8 mouse cellular contexts compared by ENCODE assay signal in genomic region chr13:65278383-65279341, GRCm38 (mm10). TPM values are rescaled to one million over a fixed set of nuclear protein-coding genes. Genes with fewer than 3 reads are reported as not detected.
A peak's percentile ranks its signal among the peaks of the same experiment; 100 is the strongest.
DNase-seq lines count a peak whose midpoint lies in the region; ATAC-seq and TF ChIP-seq lines count a peak whose summit lies in the region.

TSS of gene Zfp369 (plus strand) at chr13:65278814.

- H3K27ac ChIP-seq in gastrocnemius, adult 2 months = peak within 1 kb of the TSS; percentile 91
- H3K27ac ChIP-seq in hindbrain, postnatal 0 days = peak within 1 kb of the TSS; percentile 81
- H3K27ac ChIP-seq in left cerebral cortex, adult 2 months = peak within 1 kb of the TSS; percentile 94

- peak; percentile 97 for DNase-seq in ZHBTc4 (ENCODE audit: low read depth, low spot score)
- peak; percentile 96 for DNase-seq in gastrocnemius, adult 2 months
- DNase-seq in hindbrain, postnatal 0 days (ENCODE audit: low spot score) = peak; percentile 96
- DNase-seq in left cerebral cortex, adult 2 months (ENCODE audit: extremely low spot score in 1 of 2, low spot score in 2 of 2) = peak; percentile 93 to 95
- DNase-seq in right cerebral cortex, adult 2 months (ENCODE audit: low spot score in 2 of 2) = peak; percentile 96 to 97
- DNase-seq in urinary bladder, postnatal 14 days (ENCODE audit: low spot score) = peak; percentile 95

- peak within 1 kb of the TSS; percentile 74 for H3K9ac ChIP-seq in hindbrain, postnatal 0 days (replicated peaks; ENCODE audit: low read length)

- no peaks in the 10 kb centered on the region for H3K36me3 ChIP-seq in hindbrain, postnatal 0 days (ENCODE audit: insufficient read depth, low read length)

- H3K4me1 ChIP-seq in hindbrain, postnatal 0 days (ENCODE audit: insufficient read depth, low read length) = no peaks in the 10 kb centered on the region

- ATAC-seq in common myeloid progenitor, adult 5-6 weeks (replicated peaks; ENCODE audit: low read depth, poor library complexity, severe bottlenecking) = peak; percentile 95
- peak; percentile 99 for ATAC-seq in hindbrain, postnatal 0 days
- peak; percentile 95 for ATAC-seq in megakaryocyte, adult 5-6 weeks (ENCODE audit: poor library complexity, severe bottlenecking)

- H3K4me3 ChIP-seq in gastrocnemius, adult 2 months = peak within 1 kb of the TSS; percentile 80
- H3K4me3 ChIP-seq in hindbrain, postnatal 0 days (ENCODE audit: low read length) = peak within 1 kb of the TSS; percentile 75
- H3K4me3 ChIP-seq in left cerebral cortex, adult 2 months = peak within 1 kb of the TSS; percentile 88

- no peaks in the 10 kb centered on the region for H3K9me3 ChIP-seq in hindbrain, postnatal 0 days (ENCODE audit: low read length)

- no peak for TF ChIP-seq CTCF in gastrocnemius, adult 2 months (IDR thresholded peaks at IDR 0.05)
- TF ChIP-seq CTCF in hindbrain, postnatal 0 days (IDR thresholded peaks at IDR 0.05; ENCODE audit: low read depth) = peak; percentile 45
- peak; percentile 4 for TF ChIP-seq CTCF in left cerebral cortex, adult 2 months (IDR thresholded peaks at IDR 0.05)

- under 1% methylated on average over 50 of the region's 50 CpGs for WGBS in hindbrain, postnatal 0 days

- intact Hi-C loops in gastrocnemius, adult 2 months (cut with DNase I) = loop anchor here (2.0 to 10.0 kb wide), 2 partner anchors 38 to 164 kb away; partner anchors contain the start of gene Mfsd14b
- intact Hi-C loops in left cerebral cortex, adult 2 months (cut with DNase I) = loop anchor here (1.0 to 10.0 kb wide), 5 partner anchors 20 to 1626 kb away; partner anchors contain the start of genes Aaed1, Gm10767 and Mfsd14b

- H3K27me3 ChIP-seq in hindbrain, postnatal 0 days (ENCODE audit: insufficient read depth, low read length) = no peaks in the 10 kb centered on the region

- peak within 1 kb of the TSS; percentile 53 for H3K4me2 ChIP-seq in hindbrain, postnatal 0 days (ENCODE audit: low read depth, low read length)

RNA-seq across cellular contexts. Expression of gene Zfp369, which starts in this region (rescaled TPM):
- total RNA-seq in common myeloid progenitor, adult 5-6 weeks (2017) = 47.7 and 51.6 TPM in 2 replicates
- 10 to 100 TPM in 1 of 2 experiments, 1 to 10 TPM in 1; 8.9 to 10.6 TPM for total RNA-seq in gastrocnemius, adult 2 months (2021)
- 46.1 and 57.1 TPM in 2 replicates for total RNA-seq in hindbrain, postnatal 0 days (2014; rRNA removed)
- 9.1 and 9.3 TPM in 2 replicates for polyA plus RNA-seq in hindbrain, postnatal 0 days (2015; fragmentation: Nextera tagmentation; extraction: Ambion mirVana)
- 10 to 100 TPM; 62.6 to 70.3 TPM for total RNA-seq in left cerebral cortex, adult 2 months (2021)
- total RNA-seq in megakaryocyte, adult 5-6 weeks (2015) = 14.7 and 20.3 TPM in 2 replicates
- total RNA-seq in megakaryocyte, adult 5-6 weeks (2017) = 24.2 and 26.3 TPM in 2 replicates

Comparison
In these comparisons a context has a peak if more than half of its experiments do, and no peak if none do; other contexts are left out.
1. Peak in every context shown above with its lines: DNase-seq, ATAC-seq, H3K4me3 ChIP-seq and H3K27ac ChIP-seq.